In the genomic region with DNA sequence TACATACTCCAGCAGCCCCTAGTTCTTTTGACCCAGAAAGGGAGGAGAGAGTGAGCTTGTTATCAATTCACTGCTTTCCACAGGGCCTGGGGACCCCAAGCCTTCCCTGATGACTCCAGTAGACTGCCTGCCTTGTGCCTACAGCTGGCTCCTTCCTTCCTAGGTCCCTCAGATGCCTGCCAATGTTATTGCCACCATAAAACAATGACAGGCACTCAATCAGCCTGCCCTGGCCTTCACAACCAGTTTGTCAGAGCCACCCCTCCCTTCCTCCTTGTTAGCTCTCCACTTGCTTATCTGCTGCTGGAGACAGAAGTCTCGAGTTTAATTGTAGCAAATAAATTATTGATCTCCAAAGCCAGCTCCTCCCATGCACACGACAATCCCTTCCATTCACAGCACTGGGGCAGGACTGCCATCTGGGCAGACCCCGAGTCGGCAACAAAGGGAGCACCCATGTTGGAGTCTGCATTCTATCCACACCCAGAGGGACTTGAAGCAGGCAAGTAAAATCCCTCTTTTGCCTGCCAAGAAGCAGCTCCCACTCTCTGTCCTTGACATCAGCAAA, we compare ENCODE assay signal across 22 mouse cellular contexts.
DNase-seq lines count a peak whose midpoint lies in the region; ATAC-seq lines count a peak whose summit lies in the region.
"Had no signal": no experiment of that assay in that cellular context is flagged by ENCODE, and none has a peak within 500 bp of the region (broad histone marks: within the 10 kb centered on the region; RNA-seq: fewer than 3 reads in every experiment).

No protein-coding gene starts in this region.

- H3K4me2 ChIP-seq in midbrain, embryonic 11.5 days = no peak overlapping the region
- H3K4me2 ChIP-seq in midbrain, embryonic 16.5 days (ENCODE audit: low read length) = no peak overlapping the region
- no peak overlapping the region for H3K4me2 ChIP-seq in neural tube, embryonic 14.5 days (ENCODE audit: low read depth, low read length)
- H3K4me2 ChIP-seq: embryonic facial prominence, embryonic 12.5 days; heart, embryonic 12.5 days; limb, embryonic 15.5 days; lung, embryonic 14.5 days had no signal

- H3K27ac ChIP-seq in midbrain, embryonic 11.5 days (ENCODE audit: low read depth, low read length) = no peak overlapping the region
- no peak overlapping the region for H3K27ac ChIP-seq in midbrain, embryonic 16.5 days (ENCODE audit: low read length)
- no peak overlapping the region for H3K27ac ChIP-seq in neural tube, embryonic 14.5 days (ENCODE audit: low read depth, low read length)
- H3K27ac ChIP-seq: embryonic facial prominence, embryonic 12.5 days; limb, embryonic 15.5 days; macrophage had no signal

- no peak for ATAC-seq in midbrain, embryonic 11.5 days (ENCODE audit: low FRiP score)
- no peak for ATAC-seq in midbrain, embryonic 16.5 days
- ATAC-seq in neural tube, embryonic 14.5 days (ENCODE audit: low read depth) = peak; percentile 54; the same call in 1 of the 2 replicates
- ATAC-seq in monocyte, adult 5-6 weeks (replicated peaks; ENCODE audit: insufficient number of reproducible peaks, low FRiP score, low TSS enrichment, poor library complexity, severe bottlenecking) = no peak
- ATAC-seq: activated CD4-positive, CD25-positive, alpha-beta regulatory T cell, adult 4 months; forebrain, postnatal 0 days; inflammation-experienced regulatory T-cells, adult 6 months had no signal

- peaks cover 66% of the 10 kb centered on the region for H3K27me3 ChIP-seq in midbrain, embryonic 11.5 days (ENCODE audit: control insufficient read depth, insufficient read depth, low read length)
- H3K27me3 ChIP-seq in midbrain, embryonic 16.5 days (ENCODE audit: control insufficient read depth, insufficient read depth, low read depth, low read length) = peaks cover 16% of the 10 kb centered on the region
- H3K27me3 ChIP-seq in neural tube, embryonic 14.5 days (ENCODE audit: control insufficient read depth, insufficient read depth, low read length) = no peaks in the 10 kb centered on the region
- H3K27me3 ChIP-seq: embryonic facial prominence, embryonic 12.5 days; heart, embryonic 12.5 days; limb, embryonic 15.5 days had no signal

- H3K9me3 ChIP-seq in midbrain, embryonic 11.5 days (ENCODE audit: control insufficient read depth, low read length) = no peaks in the 10 kb centered on the region
- no peaks in the 10 kb centered on the region for H3K9me3 ChIP-seq in midbrain, embryonic 16.5 days (replicated peaks; ENCODE audit: control insufficient read depth, low read length, poor library complexity, severe bottlenecking)
- no peaks in the 10 kb centered on the region for H3K9me3 ChIP-seq in neural tube, embryonic 14.5 days (ENCODE audit: control insufficient read depth, low read length)
- H3K9me3 ChIP-seq: embryonic facial prominence, embryonic 12.5 days; limb, embryonic 15.5 days had no signal

- H3K4me1 ChIP-seq in midbrain, embryonic 11.5 days (ENCODE audit: control insufficient read depth, insufficient read depth, low read length) = peaks cover 10% of the 10 kb centered on the region; the same call in 1 of the 2 replicates
- 0 out of 2 replicates have a peak, but pooled peaks cover 8% of the 10 kb centered on the region for H3K4me1 ChIP-seq in midbrain, embryonic 16.5 days (ENCODE audit: control insufficient read depth, insufficient read depth, low read length)
- H3K4me1 ChIP-seq in neural tube, embryonic 14.5 days (ENCODE audit: control insufficient read depth, insufficient read depth, low read length) = peaks cover 16% of the 10 kb centered on the region; the same call in 1 of the 2 replicates

- no peak overlapping the region for H3K4me3 ChIP-seq in midbrain, embryonic 11.5 days (ENCODE audit: low read depth, low read length)
- no peak overlapping the region for H3K4me3 ChIP-seq in midbrain, embryonic 16.5 days (ENCODE audit: low read depth, low read length)
- H3K4me3 ChIP-seq in neural tube, embryonic 14.5 days (ENCODE audit: low read depth, low read length) = no peak overlapping the region
- H3K4me3 ChIP-seq: embryonic facial prominence, embryonic 12.5 days; heart, embryonic 12.5 days; limb, embryonic 15.5 days had no signal

- H3K36me3 ChIP-seq in midbrain, embryonic 11.5 days (ENCODE audit: control insufficient read depth, insufficient read depth, low read length) = no peaks in the 10 kb centered on the region
- no peaks in the 10 kb centered on the region for H3K36me3 ChIP-seq in midbrain, embryonic 16.5 days (ENCODE audit: control insufficient read depth, insufficient read depth, low read length)
- H3K36me3 ChIP-seq in neural tube, embryonic 14.5 days (ENCODE audit: control insufficient read depth, insufficient read depth, low read length) = no peaks in the 10 kb centered on the region
- H3K36me3 ChIP-seq: embryonic facial prominence, embryonic 12.5 days; heart, embryonic 12.5 days; limb, embryonic 15.5 days had no signal

- WGBS in midbrain, embryonic 11.5 days = 73% methylated on average over 4 of the region's 4 CpGs
- WGBS in midbrain, embryonic 16.5 days = 60% methylated on average over 4 of the region's 4 CpGs
- 4% methylated on average over 4 of the region's 4 CpGs for WGBS in neural tube, embryonic 14.5 days

- intact Hi-C loops in left cerebral cortex, postnatal 4 days (cut with DNase I) = no loop called here

- H3K9ac ChIP-seq in midbrain, embryonic 11.5 days (ENCODE audit: low read length) = no peak overlapping the region
- no peak overlapping the region for H3K9ac ChIP-seq in midbrain, embryonic 16.5 days (ENCODE audit: low read depth, low read length)
- H3K9ac ChIP-seq in neural tube, embryonic 14.5 days (replicated peaks; ENCODE audit: low read depth, low read length) = no peak overlapping the region
- H3K9ac ChIP-seq: embryonic facial prominence, embryonic 12.5 days; forebrain, postnatal 0 days; heart, embryonic 12.5 days; limb, embryonic 15.5 days; lung, embryonic 14.5 days had no signal

- DNase-seq in midbrain, embryonic 11.5 days (ENCODE audit: low spot score, missing footprints) = peak; percentile 60
- DNase-seq in adrenal gland, adult 2 months = peak; percentile 79
- peak; percentile 58 to 66 for DNase-seq in adrenal gland, postnatal 36 days
- DNase-seq in left cerebral cortex, postnatal 4 days = no peak
- DNase-seq in right cerebral cortex, postnatal 36 days (ENCODE audit: low spot score in 2 of 2) = no peak
- DNase-seq: cerebellum, adult 18-20 months; forebrain, postnatal 0 days; heart, postnatal 36 days; kidney, postnatal 14 days; lung, embryonic 14.5 days; midbrain, embryonic 14.5 days; spleen, adult 18-20 months; thymus, postnatal 36 days had no signal

Comparison
In these comparisons a context has a peak if more than half of its experiments do, and no peak if none do; other contexts are left out.
1. DNase-seq: peak in midbrain, embryonic 11.5 days (single experiment), adrenal gland, adult 2 months (single experiment) and adrenal gland, postnatal 36 days (2 of 2); none in left cerebral cortex, postnatal 4 days (single experiment) and right cerebral cortex, postnatal 36 days (0 of 2).